ENCODE assay signal across 11 mouse cellular contexts in genomic region chr10:79919251-79919849, GRCm38 (mm10). TPM values are rescaled to one million over a fixed set of nuclear protein-coding genes. Genes with fewer than 3 reads are reported as not detected.
A peak's percentile ranks its signal among the peaks of the same experiment; 100 is the strongest.
DNase-seq lines count a peak whose midpoint lies in the region; ATAC-seq and TF ChIP-seq lines count a peak whose summit lies in the region.
"Had no signal": no experiment of that assay in that cellular context is flagged by ENCODE, and none has a peak within 500 bp of the region (broad histone marks: within the 10 kb centered on the region; RNA-seq: fewer than 3 reads in every experiment).

No protein-coding gene starts in this region.

- H3K4me3 ChIP-seq in left cerebral cortex, adult 2 months = peak overlapping the region; percentile 5; the same call in 1 of the 2 replicates
- H3K4me3 ChIP-seq in intestine, embryonic 14.5 days (ENCODE audit: low read depth, low read length) = peak overlapping the region; percentile 2; the same call in 1 of the 2 replicates
- 0 out of 2 replicates have a peak overlapping the region, but pooled peaks have one; percentile 2 for H3K4me3 ChIP-seq in midbrain, embryonic 14.5 days (replicated peaks; ENCODE audit: low read depth, low read length)

- H3K9ac ChIP-seq in intestine, embryonic 14.5 days (ENCODE audit: low read length) = no peak overlapping the region
- H3K9ac ChIP-seq in midbrain, embryonic 14.5 days (replicated peaks; ENCODE audit: low read length) = no peak overlapping the region

- no peak for ATAC-seq in intestine, embryonic 14.5 days (replicated peaks; ENCODE audit: low FRiP score, low TSS enrichment, low read depth)
- ATAC-seq in midbrain, embryonic 14.5 days (ENCODE audit: low FRiP score, low TSS enrichment) = no peak

- WGBS in intestine, embryonic 14.5 days = 3% methylated on average over 21 of the region's 21 CpGs
- WGBS in midbrain, embryonic 14.5 days = 3% methylated on average over 21 of the region's 21 CpGs

- H3K36me3 ChIP-seq in intestine, embryonic 14.5 days (ENCODE audit: control insufficient read depth, insufficient read depth, low read length) = no peaks in the 10 kb centered on the region
- H3K36me3 ChIP-seq in midbrain, embryonic 14.5 days (ENCODE audit: control insufficient read depth, insufficient read depth, low read length) = no peaks in the 10 kb centered on the region

- H3K27ac ChIP-seq in left cerebral cortex, adult 2 months = no peak overlapping the region
- no peak overlapping the region for H3K27ac ChIP-seq in intestine, embryonic 14.5 days (ENCODE audit: low read depth)
- no peak overlapping the region for H3K27ac ChIP-seq in midbrain, embryonic 14.5 days (replicated peaks; ENCODE audit: low read depth, low read length)

- peak overlapping the region; percentile 25 for H3K4me2 ChIP-seq in intestine, embryonic 14.5 days (ENCODE audit: low read length)
- no peak overlapping the region for H3K4me2 ChIP-seq in midbrain, embryonic 14.5 days (ENCODE audit: low read length)

- H3K4me1 ChIP-seq in intestine, embryonic 14.5 days (replicated peaks; ENCODE audit: control insufficient read depth, insufficient read depth, low read length) = peaks cover 41% of the 10 kb centered on the region
- H3K4me1 ChIP-seq in midbrain, embryonic 14.5 days (ENCODE audit: control insufficient read depth, insufficient read depth, low read length) = peaks cover 23% of the 10 kb centered on the region

- peaks cover 57% of the 10 kb centered on the region for H3K27me3 ChIP-seq in intestine, embryonic 14.5 days (replicated peaks; ENCODE audit: control insufficient read depth, insufficient read depth, low read length)
- H3K27me3 ChIP-seq in midbrain, embryonic 14.5 days (ENCODE audit: control insufficient read depth, insufficient read depth, low read length) = peaks cover 65% of the 10 kb centered on the region

- intact Hi-C loops in left cerebral cortex, adult 2 months (cut with DNase I) = no loop called here

- DNase-seq in cerebellum, adult 11 months = peak; percentile 31
- no peak for DNase-seq in cerebellum, adult 8-10 months
- DNase-seq in left cerebral cortex, adult 2 months (ENCODE audit: extremely low spot score in 1 of 2, low spot score in 2 of 2) = no peak
- DNase-seq in left cerebral cortex, adult 11 months (ENCODE audit: low spot score) = no peak
- peak; percentile 56 for DNase-seq in intestine, embryonic 14.5 days (ENCODE audit: low spot score)
- DNase-seq in midbrain, embryonic 14.5 days = no peak
- no peak for DNase-seq in Muller cell, postnatal 12 days (ENCODE audit: inconsistent ontology term)
- DNase-seq in urinary bladder, postnatal 10 days (ENCODE audit: low spot score) = no peak
- DNase-seq: thymus, postnatal 36 days had no signal

- no peak for TF ChIP-seq CTCF in left cerebral cortex, adult 2 months (IDR thresholded peaks at IDR 0.05)

- H3K9me3 ChIP-seq in intestine, embryonic 14.5 days (ENCODE audit: control insufficient read depth, low read length) = no peaks in the 10 kb centered on the region
- H3K9me3 ChIP-seq in midbrain, embryonic 14.5 days (ENCODE audit: control insufficient read depth, low read length) = no peaks in the 10 kb centered on the region

RNA-seq across cellular contexts. Expression of gene R3hdm4, which starts 1.7 kb away (rescaled TPM):
- 100 to 1,000 TPM; 318 to 346 TPM for total RNA-seq in left cerebral cortex, adult 2 months (2021)
- polyA plus RNA-seq in intestine, embryonic 14.5 days (2014; fragmentation: Nextera tagmentation; extraction: Ambion mirVana) = 122 and 126 TPM in 2 replicates
- polyA plus RNA-seq in midbrain, embryonic 14.5 days (2014; fragmentation: Nextera tagmentation; extraction: Ambion mirVana) = 220 and 229 TPM in 2 replicates

RNA-seq across cellular contexts. Expression of gene Kiss1r, which starts 2.6 kb away (rescaled TPM):
- total RNA-seq in left cerebral cortex, adult 2 months (2021) = 1 to 10 TPM; 6.6 to 9.1 TPM
- polyA plus RNA-seq in intestine, embryonic 14.5 days (2014; fragmentation: Nextera tagmentation; extraction: Ambion mirVana) = 0.46 and 0.51 TPM in 2 replicates
- polyA plus RNA-seq in midbrain, embryonic 14.5 days (2014; fragmentation: Nextera tagmentation; extraction: Ambion mirVana) = 2.4 and 2.9 TPM in 2 replicates

RNA-seq across cellular contexts. Expression of gene Arid3a, which starts 7.5 kb away (rescaled TPM):
- total RNA-seq in left cerebral cortex, adult 2 months (2021) = 1 to 10 TPM; 5.7 to 10.0 TPM
- polyA plus RNA-seq in intestine, embryonic 14.5 days (2014; fragmentation: Nextera tagmentation; extraction: Ambion mirVana) = 12.7 and 14.4 TPM in 2 replicates
- polyA plus RNA-seq in midbrain, embryonic 14.5 days (2014; fragmentation: Nextera tagmentation; extraction: Ambion mirVana) = 2.4 and 4.0 TPM in 2 replicates

RNA-seq across cellular contexts. Expression of gene Gm26602, which starts 8.7 kb away (rescaled TPM):
- total RNA-seq in left cerebral cortex, adult 2 months (2021) = not detected
- not detected in 2 replicates for polyA plus RNA-seq in intestine, embryonic 14.5 days (2014; fragmentation: Nextera tagmentation; extraction: Ambion mirVana)
- 3.5 and 8.6 TPM in 2 replicates for polyA plus RNA-seq in midbrain, embryonic 14.5 days (2014; fragmentation: Nextera tagmentation; extraction: Ambion mirVana)
- total RNA-seq: gastrocnemius, postnatal 4 days; megakaryocyte-erythroid progenitor cell, adult 5-6 weeks had no signal

RNA-seq across cellular contexts. Expression of gene Med16, which starts 10.6 kb away (rescaled TPM):
- total RNA-seq in left cerebral cortex, adult 2 months (2021) = 10 to 100 TPM; 55.3 to 55.5 TPM
- 42.0 and 46.3 TPM in 2 replicates for polyA plus RNA-seq in intestine, embryonic 14.5 days (2014; fragmentation: Nextera tagmentation; extraction: Ambion mirVana)
- 57.2 and 58.8 TPM in 2 replicates for polyA plus RNA-seq in midbrain, embryonic 14.5 days (2014; fragmentation: Nextera tagmentation; extraction: Ambion mirVana)

Comparison
In these comparisons a context has a peak if more than half of its experiments do, and no peak if none do; other contexts are left out.
1. DNase-seq: peak in cerebellum, adult 11 months (single experiment) and intestine, embryonic 14.5 days (single experiment); none in cerebellum, adult 8-10 months (single experiment), left cerebral cortex, adult 2 months (0 of 2), left cerebral cortex, adult 11 months (single experiment), midbrain, embryonic 14.5 days (single experiment), Muller cell, postnatal 12 days (single experiment) and urinary bladder, postnatal 10 days (single experiment).
2. Peak in every context shown above with its lines, with median percentiles within 50 percentile points of each other: H3K4me3 ChIP-seq.